Mouse (Mus musculus) stomach, postnatal 0 days (tissue): ENCODE results near the gene Srsf4. TPM values are rescaled to one million over a fixed set of nuclear protein-coding genes. Genes with fewer than 3 reads are reported as not detected.
A peak's percentile ranks its signal among the peaks of the same experiment; 100 is the strongest.

Experiments used
- ATAC-seq: fragments of 200-750 bp; cut with Nextera tagmentation; 2 replicates; pipeline ENCODE4 v1.8.0; 2017; ENCODE audit not compliant: low FRiP score, low TSS enrichment
- DNase-seq: peaks from one replicate; pipeline ENCODE4 v3.0.0-alpha.2; 2016; ENCODE audit warnings: low spot score
- H3K27ac ChIP-seq: fragments of 300-500 bp; sonication (generic); replicated peaks from 2 replicates; pipeline ENCODE4 v1.5.1; 2014; ENCODE audit warnings: mild to moderate bottlenecking, control low read depth
- H3K27me3 ChIP-seq: fragments of 300-500 bp; sonication (generic); 2 replicates; pipeline ENCODE4 v1.6.1; 2014; ENCODE audit warnings: low read length; ENCODE audit not compliant: control insufficient read depth, insufficient read depth
- H3K36me3 ChIP-seq: fragments of 300-500 bp; sonication (generic); 2 replicates; pipeline ENCODE4 v1.6.1; 2014; ENCODE audit warnings: low read length, mixed read lengths; ENCODE audit not compliant: control insufficient read depth, insufficient read depth
- H3K4me1 ChIP-seq: fragments of 300-500 bp; sonication (generic); replicated peaks from 2 replicates; pipeline ENCODE4 v1.6.1; 2014; ENCODE audit warnings: antibody characterized with exemption; ENCODE audit not compliant: control insufficient read depth, insufficient read depth
- H3K4me2 ChIP-seq: fragments of 300-500 bp; sonication (generic); replicated peaks from 2 replicates; pipeline ENCODE4 v1.6.1; 2014; ENCODE audit warnings: low read depth, mild to moderate bottlenecking, control low read depth, moderate library complexity
- H3K4me3 ChIP-seq: fragments of 300-500 bp; sonication (generic); 2 replicates; pipeline ENCODE4 v1.5.1; 2014; ENCODE audit warnings: low read depth, low read length, control low read depth
- H3K9ac ChIP-seq: fragments of 300-500 bp; sonication (generic); 2 replicates; pipeline ENCODE4 v1.6.1; 2014; ENCODE audit warnings: mild to moderate bottlenecking, low read length, control low read depth, mixed read lengths
- H3K9me3 ChIP-seq: fragments of 300-500 bp; sonication (generic); 2 replicates; pipeline ENCODE4 v1.6.1; 2016; ENCODE audit warnings: low read length; ENCODE audit not compliant: control insufficient read depth
- CTCF ChIP-seq: IDR thresholded peaks from 2 replicates; pipeline ENCODE4 v1.5.1; 2016; ENCODE audit warnings: antibody characterized with exemption, low read depth, mild to moderate bottlenecking, moderate library complexity
- EP300 ChIP-seq: optimal IDR thresholded peaks from 2 replicates; pipeline ENCODE3; 2016; ENCODE audit warnings: antibody characterized with exemption
- WGBS: fragments of 180-500 bp; shearing (Covaris S2); extraction: QIAGEN DNeasy Blood & Tissue Kit; methylation state at CpG from one replicate; pipeline ENCODE4 v1.1.7; 2014; 5-methylcytosine and 5-hydroxymethylcytosine counted together
- polyA plus RNA-seq: library from polyadenylated mRNA; unstranded; fragments of >200 nt; fragmentation: Nextera tagmentation; extraction: Ambion mirVana; gene quantifications from 2 replicates; pipeline ENCODE4 v1.2.1, GENCODE M21; 2015

Gene Srsf4
- polyA plus RNA-seq, 1 experiment from 2014 or later = 38.3 TPM

GRCm38 (mm10) chr4:131860492-131861340 lies 12.7 kb upstream of the Srsf4 start:
- Histone ChIP-seq H3K9ac (no peak overlapping the region), H3K36me3 (peaks cover 18% of the 10 kb centered on the region), H3K4me1 (no peaks in the 10 kb centered on the region), H3K27me3 (no peaks in the 10 kb centered on the region), H3K9me3 (no peaks in the 10 kb centered on the region), H3K4me3 (no peak overlapping the region), H3K4me2 (no peak overlapping the region), H3K27ac (no peak overlapping the region)
- no peak for TF ChIP-seq EP300
- TF ChIP-seq CTCF = peak; percentile 99
- WGBS = 43% methylated on average over 15 of the region's 15 CpGs
- DNase-seq (peak; percentile 85), ATAC-seq (peak; percentile 68; the same call in 1 of the 2 replicates)

- TF ChIP-seq EP300 = no peak
- TF ChIP-seq CTCF = no peak
- Histone ChIP-seq H3K27ac (no peak overlapping the region), H3K27me3 (no peaks in the 10 kb centered on the region), H3K9me3 (no peaks in the 10 kb centered on the region), H3K4me2 (no peak overlapping the region), H3K36me3 (peaks cover 18% of the 10 kb centered on the region), H3K4me1 (no peaks in the 10 kb centered on the region), H3K4me3 (no peak overlapping the region), H3K9ac (no peak overlapping the region)
- ATAC-seq (no peak), DNase-seq (no peak)
- 87% methylated on average over 4 of the region's 4 CpGs for WGBS
These were observed 12.1 kb upstream of the Srsf4 start for GRCm38 (mm10) chr4:131861341-131861739.

DNA sequence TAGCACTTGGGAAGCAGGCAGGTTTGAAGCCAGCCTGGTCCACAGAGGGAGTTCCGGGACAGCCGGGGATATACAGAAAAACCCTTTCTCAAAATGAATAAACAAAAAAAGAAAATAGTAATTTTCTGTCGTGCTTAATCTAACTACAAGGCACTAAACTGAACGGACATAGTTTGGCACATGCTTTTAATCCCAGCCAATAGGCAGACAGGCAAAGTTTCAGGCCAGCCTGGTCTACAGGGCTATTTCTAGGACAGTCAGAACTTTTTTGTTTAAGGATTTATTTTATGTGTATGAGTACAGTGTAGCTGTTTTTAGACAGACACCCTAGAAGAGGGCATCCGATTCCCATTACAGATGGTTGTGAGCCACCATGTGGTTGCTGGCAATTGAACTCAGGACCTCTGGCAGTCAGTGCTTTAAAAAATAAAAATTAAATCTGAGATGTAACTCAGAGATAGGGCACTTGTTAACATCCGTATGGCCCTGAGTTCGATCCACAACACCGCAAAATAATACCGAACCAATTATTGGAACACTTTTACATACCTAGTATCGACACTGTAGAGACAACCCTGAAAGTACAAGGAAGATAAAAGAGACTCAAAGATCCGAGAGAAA lies 635 bp upstream of the Srsf4 start:
- no peaks in the 10 kb centered on the region for H3K36me3 ChIP-seq
- H3K27me3 ChIP-seq = no peaks in the 10 kb centered on the region
- DNase-seq (no peak), ATAC-seq (0 out of 2 replicates have a peak, but pooled peaks have one; percentile 6)
- peak overlapping the region; percentile 53 for H3K4me2 ChIP-seq
- WGBS = 6% methylated on average over 11 of the region's 11 CpGs
- peak overlapping the region; percentile 100 for H3K4me3 ChIP-seq
- H3K4me1 ChIP-seq = peaks cover 4% of the 10 kb centered on the region; the same call in 1 of the 2 replicates
- H3K9ac ChIP-seq = peak overlapping the region; percentile 77
- peak overlapping the region; percentile 100 for H3K27ac ChIP-seq
- no peak for TF ChIP-seq EP300
- no peak for TF ChIP-seq CTCF
- H3K9me3 ChIP-seq = no peaks in the 10 kb centered on the region

- Histone ChIP-seq H3K9ac (peak overlapping the region; percentile 100), H3K27ac (peak overlapping the region; percentile 100), H3K9me3 (no peaks in the 10 kb centered on the region), H3K4me2 (peak overlapping the region; percentile 95), H3K36me3 (no peaks in the 10 kb centered on the region), H3K27me3 (no peaks in the 10 kb centered on the region), H3K4me3 (peak overlapping the region; percentile 100), H3K4me1 (peaks cover 4% of the 10 kb centered on the region; the same call in 1 of the 2 replicates)
- TF ChIP-seq CTCF = no peak
- TF ChIP-seq EP300 = no peak
- ATAC-seq = peak; percentile 5; the same call in 1 of the 2 replicates
- WGBS = under 1% methylated on average over 20 of the region's 20 CpGs
- no peak for DNase-seq
These were observed 736 bp downstream of the Srsf4 start for GRCm38 (mm10) chr4:131874169-131874536.

- no peak for DNase-seq
- WGBS = 3% methylated on average over 11 of the region's 11 CpGs
These were observed 1.1 kb downstream of the Srsf4 start for GRCm38 (mm10) chr4:131874567-131874966.

More at GRCm38 (mm10) chr4:131874567-131874966, 1.1 kb downstream of the Srsf4 start:
- H3K36me3 ChIP-seq = no peaks in the 10 kb centered on the region
- H3K9me3 ChIP-seq = no peaks in the 10 kb centered on the region
- ATAC-seq = no peak
- peaks cover 4% of the 10 kb centered on the region; the same call in 1 of the 2 replicates for H3K4me1 ChIP-seq
- no peaks in the 10 kb centered on the region for H3K27me3 ChIP-seq
- H3K9ac ChIP-seq = peak overlapping the region; percentile 100
- peak overlapping the region; percentile 100 for H3K27ac ChIP-seq
- peak overlapping the region; percentile 95 for H3K4me2 ChIP-seq
- peak overlapping the region; percentile 100 for H3K4me3 ChIP-seq
- TF ChIP-seq CTCF = no peak
- no peak for TF ChIP-seq EP300
